Mouse (Mus musculus) layer of hippocampus, adult 18-20 months (tissue): ENCODE results near the gene Agap3. TPM values are rescaled to one million over a fixed set of nuclear protein-coding genes. Genes with fewer than 3 reads are reported as not detected.

Source experiments
- DNase-seq, 2 experiments: peaks; one replicate each; pipeline ENCODE4 v3.0.0; 2022; ENCODE audit warnings: low spot score in 2 of 2
- total RNA-seq, 2 experiments: library from RNA; stranded (reverse); gene quantifications; 2 replicates each; pipeline ENCODE4 v1.2.3; 2021

The Agap3 gene
- total RNA-seq, 2 experiments from 2014 or later, result 673 to 687 TPM

- DNase-seq, result no peak
Observed at GRCm38 (mm10) chr5:24474025-24474722, 22.2 kb downstream of the Agap3 start.

GRCm38 (mm10) chr5:24474723-24475261 lies 22.8 kb downstream of the Agap3 start:
- DNase-seq, result peak; percentile 72 to 74

GRCm38 (mm10) chr5:24475476-24476241 lies 23.7 kb downstream of the Agap3 start:
- DNase-seq, result no peak

DNA sequence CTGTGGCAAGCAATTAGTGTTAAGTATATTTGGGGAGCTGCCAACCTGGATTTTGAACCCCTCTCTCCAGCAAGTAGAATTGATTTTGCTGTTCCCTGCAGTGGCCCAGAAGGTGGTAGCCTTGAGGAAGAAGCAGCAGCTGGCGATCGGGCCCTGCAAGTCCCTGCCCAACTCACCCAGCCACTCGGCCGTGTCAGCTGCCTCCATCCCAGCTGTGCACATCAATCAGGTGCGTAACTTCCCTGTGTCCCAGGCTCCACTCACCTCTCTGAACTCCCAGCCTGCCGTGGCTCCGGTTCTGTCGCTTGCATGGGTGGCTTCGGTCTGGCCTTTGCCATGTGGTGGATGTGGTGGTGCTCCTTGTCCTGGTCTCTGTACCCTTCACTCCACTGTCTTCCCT lies 25.9 kb downstream of the Agap3 start:
- DNase-seq, result no peak

DNA sequence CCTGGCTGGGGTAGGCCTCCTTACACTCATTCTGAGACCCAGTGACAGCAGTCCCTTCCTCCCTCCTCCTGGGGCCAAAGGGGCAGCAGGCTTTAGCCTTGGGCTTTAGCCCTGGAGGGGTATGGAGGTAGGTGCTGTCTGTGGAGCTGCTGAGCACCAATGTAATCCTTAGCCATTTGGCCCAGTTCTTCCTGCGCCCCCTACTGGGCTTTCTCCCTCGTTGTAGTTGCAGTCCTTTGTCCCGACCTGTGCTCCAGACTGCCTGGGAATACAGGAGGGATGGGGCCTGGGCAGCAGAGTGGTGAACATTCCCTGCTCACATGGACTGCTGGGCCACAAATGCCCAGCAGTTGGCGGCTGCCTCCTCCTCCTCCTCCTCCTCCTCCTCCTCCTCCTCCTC lies 29.7 kb downstream of the Agap3 start:
- DNase-seq, result peak; percentile 54 to 80

DNA sequence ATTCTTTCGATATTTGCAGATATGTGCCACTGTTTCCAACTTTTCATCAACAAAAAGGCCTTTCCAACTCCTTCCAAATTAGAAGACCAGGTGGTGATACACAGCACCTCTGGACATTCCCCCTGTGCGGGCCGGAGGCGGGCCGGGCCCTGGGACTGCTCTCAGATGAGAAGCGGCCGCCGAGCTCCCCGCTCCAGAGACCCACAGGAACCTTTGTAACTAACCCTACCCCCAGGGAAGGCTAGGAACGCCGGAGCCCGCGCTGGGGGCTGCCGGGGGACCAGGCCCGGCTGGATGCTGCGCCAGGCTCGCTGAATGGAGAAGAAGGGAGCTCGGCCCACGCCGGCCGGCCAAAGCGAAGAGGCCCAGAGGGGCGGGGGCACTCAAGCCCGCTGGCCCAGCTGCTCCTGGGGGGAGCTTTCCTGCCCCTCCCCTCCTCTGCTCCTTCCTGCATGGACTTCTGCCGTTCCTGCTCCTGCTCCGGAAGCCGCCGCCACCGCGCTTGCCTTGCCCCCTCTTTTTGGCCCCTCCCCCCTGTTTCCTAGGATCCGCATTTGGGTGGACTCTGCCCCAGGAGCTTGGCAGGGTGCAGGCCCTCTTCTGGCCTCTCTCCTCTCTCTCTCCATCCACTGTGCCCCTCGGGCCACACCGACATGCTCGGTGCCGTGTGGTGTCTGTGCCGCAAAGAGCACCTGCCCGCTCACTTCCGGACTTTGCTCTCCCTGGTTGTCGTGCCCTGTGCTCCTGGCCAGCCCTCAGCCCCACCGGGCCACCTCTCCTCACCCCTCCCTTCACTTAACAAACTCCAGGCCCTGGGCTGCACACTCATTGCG lies 30.5 kb downstream of the Agap3 start:
- DNase-seq, result no peak

GRCm38 (mm10) chr5:24483326-24483725 lies 31.3 kb downstream of the Agap3 start:
- DNase-seq, result peak in 1 of 2 experiments; percentile 64

GRCm38 (mm10) chr5:24484963-24485362 lies 33.0 kb downstream of the Agap3 start:
- peak; percentile 47 for DNase-seq

GRCm38 (mm10) chr5:24486097-24486496 lies 34.1 kb downstream of the Agap3 start:
- DNase-seq, result peak; percentile 82 to 90

- no peak for DNase-seq
Observed at GRCm38 (mm10) chr5:24486738-24487137, 34.8 kb downstream of the Agap3 start.

GRCm38 (mm10) chr5:24490413-24490920 lies 38.5 kb downstream of the Agap3 start:
- no peak for DNase-seq

DNA sequence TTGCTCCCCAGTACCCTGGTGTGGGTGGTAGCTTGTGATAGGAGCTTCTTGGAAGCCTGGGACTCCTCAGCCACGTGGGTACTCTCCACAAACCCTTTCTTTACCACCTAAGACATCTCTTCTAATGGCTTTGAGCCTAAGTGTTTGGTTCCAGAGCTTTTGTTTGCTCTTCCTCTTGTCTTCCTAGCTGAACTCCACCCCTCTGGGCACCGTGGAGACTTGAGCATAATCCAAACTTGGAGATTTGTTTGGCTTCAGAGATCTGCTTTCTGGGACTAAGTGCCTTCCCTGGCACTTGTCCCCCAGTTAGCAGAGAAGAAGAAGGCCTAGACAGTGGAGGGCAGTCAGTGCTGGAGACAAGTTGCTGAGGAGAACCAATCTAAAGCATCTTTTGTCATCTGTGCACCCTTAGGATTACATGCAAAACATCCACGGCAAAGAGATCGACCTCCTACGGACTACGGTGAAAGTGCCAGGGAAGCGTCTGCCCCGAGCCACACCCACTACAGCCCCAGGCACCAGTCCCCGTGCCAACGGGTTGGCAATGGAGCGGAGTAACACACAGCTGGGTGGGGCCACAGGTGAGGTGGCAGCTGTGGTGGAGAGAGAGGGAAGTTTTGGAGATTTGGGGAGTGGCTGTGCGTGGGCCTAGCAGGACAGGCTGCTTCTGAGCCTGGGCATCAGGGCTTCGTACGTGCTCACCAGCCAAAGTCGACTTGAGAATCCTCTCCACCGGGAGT lies 40.7 kb downstream of the Agap3 start:
- no peak for DNase-seq

GRCm38 (mm10) chr5:24495019-24495418 lies 43.0 kb downstream of the Agap3 start:
- peak in 1 of 2 experiments; percentile 3 for DNase-seq

DNA sequence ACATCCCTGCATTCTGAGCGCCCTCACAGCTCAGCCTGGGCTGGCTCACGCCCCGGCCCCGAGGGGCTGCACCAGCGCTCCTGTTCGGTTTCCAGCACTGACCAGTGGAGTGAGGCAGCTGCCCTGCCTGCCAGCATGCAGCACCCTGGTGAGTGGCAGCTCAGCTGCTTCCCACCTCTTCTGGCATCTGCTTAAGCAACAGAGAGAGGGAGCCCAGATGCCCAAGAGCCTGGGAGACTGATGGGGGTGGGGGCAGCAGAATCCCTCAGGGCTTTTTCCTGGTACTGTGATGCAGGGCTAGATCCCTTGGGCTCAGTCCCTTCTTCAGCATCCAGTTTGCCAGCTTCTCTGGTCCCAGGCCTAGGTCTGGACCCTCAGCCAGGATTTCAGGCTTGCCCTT lies 44.8 kb downstream of the Agap3 start:
- DNase-seq, result no peak

- DNase-seq, result no peak
Observed at GRCm38 (mm10) chr5:24497526-24497925, 45.5 kb downstream of the Agap3 start.

DNA sequence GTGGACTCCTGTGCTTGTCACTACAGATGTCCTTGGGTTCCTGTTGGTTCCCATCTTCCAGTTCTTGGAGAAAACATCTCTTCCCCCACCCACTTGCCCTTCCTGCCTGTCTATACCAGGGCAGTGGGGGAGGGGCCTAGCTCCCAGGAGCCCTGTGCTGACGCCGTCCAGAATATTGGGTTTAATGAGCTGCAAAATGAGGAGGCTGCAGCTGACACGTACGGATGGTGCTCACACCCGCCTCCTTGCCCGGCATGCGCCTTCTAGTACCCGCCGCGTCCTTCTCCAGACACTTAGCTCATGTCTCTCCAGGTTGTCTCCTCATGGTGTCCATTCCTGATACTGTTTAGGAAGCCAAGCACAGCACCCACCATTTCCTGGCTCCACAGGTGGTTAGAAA lies 47.1 kb downstream of the Agap3 start:
- no peak for DNase-seq

DNA sequence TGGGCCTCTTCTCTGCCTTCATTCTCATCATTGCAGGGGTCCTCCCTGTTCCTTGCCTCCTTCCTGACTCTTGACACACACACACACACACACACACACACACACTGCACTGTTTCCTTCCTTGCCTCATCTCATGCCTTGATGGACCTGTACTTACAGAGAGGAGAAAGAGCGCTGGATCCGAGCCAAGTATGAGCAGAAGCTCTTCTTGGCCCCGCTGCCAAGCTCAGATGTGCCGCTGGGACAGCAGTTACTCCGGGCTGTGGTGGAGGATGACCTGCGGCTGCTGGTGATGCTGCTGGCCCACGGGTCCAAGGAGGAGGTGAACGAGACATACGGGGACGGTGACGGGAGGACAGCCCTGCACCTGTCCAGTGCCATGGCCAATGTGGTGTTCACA lies 48.9 kb downstream of the Agap3 start:
- no peak for DNase-seq

GRCm38 (mm10) chr5:24502786-24503185 lies 50.8 kb downstream of the Agap3 start:
- DNase-seq, result no peak

DNA sequence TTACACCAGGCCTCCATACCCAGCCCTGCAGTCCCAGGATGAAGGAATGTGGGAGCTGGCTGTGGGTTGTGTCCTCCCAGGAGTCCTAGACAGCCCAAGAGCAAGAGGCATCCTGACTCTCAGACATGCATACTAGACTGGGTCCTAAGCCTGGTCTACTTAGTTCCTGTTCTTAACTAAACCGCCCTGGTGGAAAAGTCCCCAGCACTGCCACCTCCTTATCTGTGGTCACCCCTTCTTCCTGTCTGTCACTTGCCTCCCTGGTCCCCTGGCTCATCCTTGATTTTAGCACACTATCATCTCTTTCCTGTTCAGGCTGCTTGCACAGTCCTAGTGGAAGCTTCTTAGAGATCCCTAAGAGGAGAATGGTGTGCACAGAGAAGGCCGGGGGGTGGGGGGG lies 53.5 kb downstream of the Agap3 start:
- no peak for DNase-seq

GRCm38 (mm10) chr5:24508406-24508805 lies 56.4 kb downstream of the Agap3 start:
- no peak for DNase-seq

GRCm38 (mm10) chr5:24510635-24511034 lies 58.7 kb downstream of the Agap3 start:
- peak in 1 of 2 experiments; percentile 46 for DNase-seq
